ENCODE assay signal across 9 mouse cellular contexts in the genomic region with DNA sequence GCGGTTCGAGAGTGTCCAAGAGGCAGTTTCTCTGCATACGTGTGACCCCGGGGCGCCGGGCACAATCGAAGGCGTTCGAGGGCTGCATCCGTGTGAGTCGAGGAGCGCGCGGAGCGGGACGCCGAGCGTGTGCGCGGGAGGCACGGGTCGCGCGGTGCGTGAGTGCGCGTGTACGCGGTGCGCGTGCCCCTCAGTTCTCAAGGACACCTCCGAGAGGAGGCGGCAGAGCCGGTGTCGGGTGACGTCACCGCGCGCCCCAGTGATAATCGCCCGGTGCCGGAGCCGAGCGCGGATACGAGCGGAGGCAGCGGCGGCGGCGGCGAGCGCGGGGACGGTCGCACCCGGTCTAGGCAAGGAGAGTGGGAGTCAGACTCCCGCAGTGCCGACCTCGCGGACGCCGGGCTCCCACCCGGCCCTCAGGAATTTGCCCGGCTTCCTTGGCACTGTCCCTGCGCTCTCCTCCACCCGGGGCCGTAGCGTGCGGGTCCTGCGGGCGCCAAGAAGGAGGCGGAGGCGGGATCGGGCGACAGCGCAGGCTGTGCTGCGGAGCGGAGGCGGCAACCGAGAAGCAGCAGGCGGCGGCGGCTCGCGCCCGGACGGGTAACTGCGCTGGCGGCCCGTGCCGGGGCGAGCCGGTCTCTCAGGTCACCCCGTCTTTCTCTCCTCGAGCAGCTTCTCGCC. TPM values are rescaled to one million over a fixed set of nuclear protein-coding genes. Genes with fewer than 3 reads are reported as not detected.
DNase-seq lines count a peak whose midpoint lies in the region; ATAC-seq and TF ChIP-seq lines count a peak whose summit lies in the region.
"Had no signal": no experiment of that assay in that cellular context is flagged by ENCODE, and none has a peak within 500 bp of the region (broad histone marks: within the 10 kb centered on the region; RNA-seq: fewer than 3 reads in every experiment).

No protein-coding gene starts in this region.

- H3K36me3 ChIP-seq in midbrain, embryonic 10.5 days: peaks cover 13% of the 10 kb centered on the region
- H3K36me3 ChIP-seq in stomach, postnatal 0 days (ENCODE audit: control insufficient read depth, insufficient read depth, low read length): no peaks in the 10 kb centered on the region

- peak overlapping the region; percentile 78 for H3K4me3 ChIP-seq in midbrain, embryonic 10.5 days
- H3K4me3 ChIP-seq in stomach, postnatal 0 days (ENCODE audit: low read depth, low read length): peak overlapping the region; percentile 40

- peak overlapping the region; percentile 71 for H3K4me2 ChIP-seq in stomach, postnatal 0 days (replicated peaks; ENCODE audit: low read depth)

- TF ChIP-seq CTCF in stomach, postnatal 0 days (IDR thresholded peaks at IDR 0.05; ENCODE audit: low read depth): no peak

- peaks cover 83% of the 10 kb centered on the region for H3K4me1 ChIP-seq in midbrain, embryonic 10.5 days
- peaks cover 8% of the 10 kb centered on the region; the same call in 1 of the 2 replicates for H3K4me1 ChIP-seq in stomach, postnatal 0 days (replicated peaks; ENCODE audit: control insufficient read depth, insufficient read depth)

- WGBS in midbrain, embryonic 10.5 days: under 1% methylated on average over 97 of the region's 97 CpGs
- under 1% methylated on average over 92 of the region's 97 CpGs for WGBS in stomach, postnatal 0 days

- DNase-seq in kidney, adult 18-20 months: peak; percentile 13
- DNase-seq in kidney, postnatal 25 days: no peak
- DNase-seq in cerebellum, adult 9-10 months: peak; percentile 95
- peak; percentile 88 to 91 for DNase-seq in frontal cortex, postnatal 14 days (ENCODE audit: low spot score in 2 of 2)
- DNase-seq in layer of hippocampus, adult 9-11 months: peak; percentile 91
- peak; percentile 83 for DNase-seq in midbrain, embryonic 10.5 days (ENCODE audit: low spot score)
- DNase-seq in stomach, postnatal 0 days (ENCODE audit: low spot score): no peak

- H3K27ac ChIP-seq in midbrain, embryonic 10.5 days (replicated peaks): peak overlapping the region; percentile 99
- no peak overlapping the region for H3K27ac ChIP-seq in stomach, postnatal 0 days (replicated peaks)
- H3K27ac ChIP-seq: macrophage had no signal

- peaks cover 59% of the 10 kb centered on the region for H3K27me3 ChIP-seq in midbrain, embryonic 10.5 days (ENCODE audit: low read depth, poor library complexity, severe bottlenecking)
- H3K27me3 ChIP-seq in stomach, postnatal 0 days (ENCODE audit: control insufficient read depth, insufficient read depth, low read length): peaks cover 40% of the 10 kb centered on the region; the same call in 1 of the 2 replicates

- no peaks in the 10 kb centered on the region for H3K9me3 ChIP-seq in midbrain, embryonic 10.5 days (replicated peaks)
- no peaks in the 10 kb centered on the region for H3K9me3 ChIP-seq in stomach, postnatal 0 days (ENCODE audit: control insufficient read depth, low read length)

- peak; percentile 17; the same call in 1 of the 2 replicates for ATAC-seq in stomach, postnatal 0 days (ENCODE audit: low FRiP score, low TSS enrichment)
- no peak for ATAC-seq in megakaryocyte-erythroid progenitor cell, adult 5-6 weeks (replicated peaks; ENCODE audit: low FRiP score, low TSS enrichment, poor library complexity, severe bottlenecking)

- no peak overlapping the region for H3K9ac ChIP-seq in stomach, postnatal 0 days (ENCODE audit: low read length)

- no peak for TF ChIP-seq EP300 in stomach, postnatal 0 days (optimal IDR thresholded peaks at IDR 0.05)

RNA-seq across cellular contexts. Expression of gene Ythdf1, which starts 27.8 kb away (rescaled TPM):
- 51.9 and 61.4 TPM in 2 replicates for polyA plus RNA-seq in midbrain, embryonic 10.5 days (2016; fragmentation: Nextera tagmentation; extraction: Ambion mirVana)
- polyA plus RNA-seq in stomach, postnatal 0 days (2015; fragmentation: Nextera tagmentation; extraction: Ambion mirVana): 26.2 and 27.6 TPM in 2 replicates
- 58.9 and 67.4 TPM in 2 replicates for total RNA-seq in megakaryocyte-erythroid progenitor cell, adult 5-6 weeks (2014; fragmentation: Nextera tagmentation)
- total RNA-seq in megakaryocyte-erythroid progenitor cell, adult 5-6 weeks (2017): 26.4 and 38.3 TPM in 2 replicates

RNA-seq across cellular contexts. Expression of gene Birc7, which starts 35.8 kb away (rescaled TPM):
- 0.48 and 0.56 TPM in 2 replicates for polyA plus RNA-seq in midbrain, embryonic 10.5 days (2016; fragmentation: Nextera tagmentation; extraction: Ambion mirVana)
- polyA plus RNA-seq in stomach, postnatal 0 days (2015; fragmentation: Nextera tagmentation; extraction: Ambion mirVana): 0.06 and 0.11 TPM in 2 replicates
- not detected in 2 replicates for total RNA-seq in megakaryocyte-erythroid progenitor cell, adult 5-6 weeks (2014; fragmentation: Nextera tagmentation)
- total RNA-seq in megakaryocyte-erythroid progenitor cell, adult 5-6 weeks (2017): not detected in 2 replicates
- polyA plus RNA-seq: macrophage had no signal

Comparison
In these comparisons a context has a peak if more than half of its experiments do, and no peak if none do; other contexts are left out.
1. DNase-seq: peak in kidney, adult 18-20 months (single experiment), cerebellum, adult 9-10 months (single experiment), frontal cortex, postnatal 14 days (2 of 2), layer of hippocampus, adult 9-11 months (single experiment) and midbrain, embryonic 10.5 days (single experiment); none in kidney, postnatal 25 days (0 of 2) and stomach, postnatal 0 days (single experiment).